ENCODE assay signal across 9 mouse cellular contexts in the genomic region with DNA sequence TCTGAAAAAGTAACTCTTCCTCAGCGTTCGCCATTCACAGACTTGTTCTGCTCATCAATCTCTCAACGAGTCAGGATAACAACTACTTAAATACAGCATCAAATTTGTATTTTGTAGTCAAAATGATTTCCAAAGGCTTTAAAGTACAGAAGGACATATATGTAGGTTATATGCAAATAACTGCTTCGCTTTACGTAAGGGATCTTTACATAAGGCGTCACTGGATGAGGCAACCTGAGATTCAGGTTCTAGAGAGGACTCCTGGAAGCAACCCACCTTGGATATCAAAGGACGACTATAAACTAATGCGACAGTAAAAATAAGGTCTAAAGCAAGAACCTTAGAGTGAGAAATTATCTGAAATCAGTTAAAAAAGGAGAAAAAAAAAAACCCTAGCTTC. TPM values are rescaled to one million over a fixed set of nuclear protein-coding genes. Genes with fewer than 3 reads are reported as not detected.
DNase-seq lines count a peak whose midpoint lies in the region; ATAC-seq and TF ChIP-seq lines count a peak whose summit lies in the region.
"Had no signal": no experiment of that assay in that cellular context is flagged by ENCODE, and none has a peak within 500 bp of the region (broad histone marks: within the 10 kb centered on the region; RNA-seq: fewer than 3 reads in every experiment).

No protein-coding gene starts in this region.

- H3K27me3 ChIP-seq in heart, adult 2 months (ENCODE audit: control insufficient read depth, insufficient read depth, low read length) = no peaks in the 10 kb centered on the region
- H3K27me3 ChIP-seq in neural tube, embryonic 11.5 days (ENCODE audit: control insufficient read depth, insufficient read depth, low read length) = peaks cover 4% of the 10 kb centered on the region; the same call in 1 of the 2 replicates
- H3K27me3 ChIP-seq in limb, embryonic 12.5 days = 0 out of 2 replicates have a peak, but pooled peaks cover 4% of the 10 kb centered on the region
- H3K27me3 ChIP-seq in stomach, embryonic 16.5 days (ENCODE audit: control insufficient read depth, insufficient read depth, low read length) = no peaks in the 10 kb centered on the region

- WGBS in heart, adult 2 months = 73% methylated on average over 8 of the region's 8 CpGs
- 69% methylated on average over 8 of the region's 8 CpGs for WGBS in neural tube, embryonic 11.5 days
- 71% methylated on average over 8 of the region's 8 CpGs for WGBS in limb, embryonic 12.5 days
- 61% methylated on average over 8 of the region's 8 CpGs for WGBS in stomach, embryonic 16.5 days

- H3K79me2 ChIP-seq in heart, adult 2 months (replicated peaks; ENCODE audit: control insufficient read depth, insufficient read depth, low read length) = no peaks in the 10 kb centered on the region

- H3K36me3 ChIP-seq in heart, adult 2 months (ENCODE audit: control insufficient read depth, insufficient read depth, low read length) = peaks cover 9% of the 10 kb centered on the region
- no peaks in the 10 kb centered on the region for H3K36me3 ChIP-seq in neural tube, embryonic 11.5 days (ENCODE audit: control insufficient read depth, insufficient read depth, low read length)
- no peaks in the 10 kb centered on the region for H3K36me3 ChIP-seq in limb, embryonic 12.5 days
- H3K36me3 ChIP-seq in stomach, embryonic 16.5 days (ENCODE audit: control insufficient read depth, insufficient read depth, low read length) = no peaks in the 10 kb centered on the region

- no peak overlapping the region for H3K9ac ChIP-seq in heart, adult 2 months (ENCODE audit: low read depth, low read length)
- H3K9ac ChIP-seq in neural tube, embryonic 11.5 days (ENCODE audit: low read length) = no peak overlapping the region
- H3K9ac ChIP-seq in limb, embryonic 12.5 days (replicated peaks) = no peak overlapping the region
- peak overlapping the region; percentile 56 for H3K9ac ChIP-seq in stomach, embryonic 16.5 days (ENCODE audit: low read length)

- no peak for DNase-seq in heart, adult 2 months
- DNase-seq in heart, postnatal 14 days = no peak
- DNase-seq in neural tube, embryonic 11.5 days (ENCODE audit: low spot score) = no peak
- DNase-seq in neural tube, embryonic 10.5 days (ENCODE audit: extremely low spot score, low spot score) = no peak
- DNase-seq in right cerebral cortex, adult 18-20 months = no peak
- DNase-seq in layer of hippocampus, adult 8-10 months (ENCODE audit: low spot score in 2 of 2) = no peak
- DNase-seq: kidney, adult 11 months had no signal

- TF ChIP-seq CTCF in heart, adult 2 months (IDR thresholded peaks at IDR 0.05) = no peak

- ATAC-seq in neural tube, embryonic 11.5 days (ENCODE audit: insufficient read depth, low FRiP score, low TSS enrichment) = no peak
- ATAC-seq in limb, embryonic 12.5 days (ENCODE audit: insufficient number of reproducible peaks, insufficient read depth, low FRiP score, low TSS enrichment, low read depth) = no peak
- no peak for ATAC-seq in stomach, embryonic 16.5 days (ENCODE audit: insufficient read depth, low FRiP score)

- no peak for TF ChIP-seq EP300 in heart, adult 2 months (IDR thresholded peaks at IDR 0.05; ENCODE audit: insufficient read depth, low read depth, low read length)

- H3K27ac ChIP-seq in heart, adult 2 months = no peak overlapping the region
- H3K27ac ChIP-seq in neural tube, embryonic 11.5 days (ENCODE audit: low read depth, low read length) = no peak overlapping the region
- H3K27ac ChIP-seq in limb, embryonic 12.5 days = no peak overlapping the region
- no peak overlapping the region for H3K27ac ChIP-seq in stomach, embryonic 16.5 days (ENCODE audit: low read length)

- TF ChIP-seq POLR2A in heart, adult 2 months (IDR thresholded peaks at IDR 0.05; ENCODE audit: insufficient read depth, low read depth, low read length) = no peak

- intact Hi-C loops in heart, adult 2 months (cut with DNase I) = no loop called here
- intact Hi-C loops in heart, postnatal 14 days (cut with DNase I) = no loop called here

- H3K4me2 ChIP-seq in neural tube, embryonic 11.5 days (ENCODE audit: low read depth) = peak overlapping the region; percentile 75; the same call in 1 of the 2 replicates
- H3K4me2 ChIP-seq in limb, embryonic 12.5 days = peak overlapping the region; percentile 75
- H3K4me2 ChIP-seq in stomach, embryonic 16.5 days (ENCODE audit: low read depth, low read length) = peak overlapping the region; percentile 88

- peaks cover 2% of the 10 kb centered on the region for H3K4me1 ChIP-seq in heart, adult 2 months (ENCODE audit: control insufficient read depth, insufficient read depth, low read length)
- peaks cover 11% of the 10 kb centered on the region; the same call in 1 of the 2 replicates for H3K4me1 ChIP-seq in neural tube, embryonic 11.5 days (ENCODE audit: control insufficient read depth, insufficient read depth, low read length)
- H3K4me1 ChIP-seq in limb, embryonic 12.5 days (replicated peaks) = peaks cover 10% of the 10 kb centered on the region
- H3K4me1 ChIP-seq in stomach, embryonic 16.5 days (ENCODE audit: control insufficient read depth, insufficient read depth, low read length) = peaks cover 10% of the 10 kb centered on the region

- no peaks in the 10 kb centered on the region for H3K9me3 ChIP-seq in neural tube, embryonic 11.5 days (ENCODE audit: control insufficient read depth, low read length)
- H3K9me3 ChIP-seq in limb, embryonic 12.5 days = no peaks in the 10 kb centered on the region
- no peaks in the 10 kb centered on the region for H3K9me3 ChIP-seq in stomach, embryonic 16.5 days (replicated peaks; ENCODE audit: control insufficient read depth, low read length)

- H3K4me3 ChIP-seq in heart, adult 2 months = peak overlapping the region; percentile 89
- no peak overlapping the region for H3K4me3 ChIP-seq in neural tube, embryonic 11.5 days (ENCODE audit: low read depth, low read length)
- peak overlapping the region; percentile 76 for H3K4me3 ChIP-seq in limb, embryonic 12.5 days (replicated peaks)
- peak overlapping the region; percentile 68 for H3K4me3 ChIP-seq in stomach, embryonic 16.5 days (replicated peaks; ENCODE audit: low read length)

RNA-seq across cellular contexts. Expression of a gene that starts 1.5 kb away (rescaled TPM):
- 1 to 10 TPM; 7.9 to 9.2 TPM for total RNA-seq in heart, adult 2 months (2021)
- 3.2 and 6.9 TPM in 2 replicates for polyA plus RNA-seq in heart, adult 2 months (2012; rRNA removed)
- total RNA-seq in heart, postnatal 14 days (2021) = 10 to 100 TPM; 10.7 to 11.4 TPM
- polyA plus RNA-seq in neural tube, embryonic 11.5 days (2014; fragmentation: Nextera tagmentation; extraction: Ambion mirVana) = 10.1 and 10.3 TPM in 2 replicates
- 11.1 and 12.4 TPM in 2 replicates for polyA plus RNA-seq in limb, embryonic 12.5 days (2016; fragmentation: Nextera tagmentation; extraction: Ambion mirVana)
- 9.1 and 9.5 TPM in 2 replicates for polyA plus RNA-seq in stomach, embryonic 16.5 days (2015; fragmentation: Nextera tagmentation; extraction: Ambion mirVana)
- total RNA-seq in layer of hippocampus, adult 8-10 months (2022) = 10 to 100 TPM; 30.2 to 35.3 (median 33.0) TPM

RNA-seq across cellular contexts. Expression of a gene that starts 37.3 kb away (rescaled TPM):
- total RNA-seq in heart, adult 2 months (2021) = 10 to 100 TPM; 26.7 to 29.9 TPM
- 26.0 and 44.2 TPM in 2 replicates for polyA plus RNA-seq in heart, adult 2 months (2012; rRNA removed)
- 10 to 100 TPM; 16.0 to 17.3 TPM for total RNA-seq in heart, postnatal 14 days (2021)
- 67.4 and 77.3 TPM in 2 replicates for polyA plus RNA-seq in neural tube, embryonic 11.5 days (2014; fragmentation: Nextera tagmentation; extraction: Ambion mirVana)
- polyA plus RNA-seq in limb, embryonic 12.5 days (2016; fragmentation: Nextera tagmentation; extraction: Ambion mirVana) = 56.9 and 61.3 TPM in 2 replicates
- 49.9 and 52.4 TPM in 2 replicates for polyA plus RNA-seq in stomach, embryonic 16.5 days (2015; fragmentation: Nextera tagmentation; extraction: Ambion mirVana)
- 10 to 100 TPM; 19.5 to 24.1 (median 21.1) TPM for total RNA-seq in layer of hippocampus, adult 8-10 months (2022)
